Mouse (Mus musculus): Measurements from ENCODE around the gene Ttc9b.

- TF ChIP-seq CTCF (IDR thresholded peaks at IDR 0.05; ENCODE audit: extremely low read depth, insufficient read length, insufficient replicate concordance, low read depth, low read length) (no peak), POLR2A (IDR thresholded peaks at IDR 0.05; ENCODE audit: low read depth, low read length) (no peak)
Observed at GRCm38 (mm10) chr7:27673064-27673574, 19.4 kb downstream of the Ttc9b start.

Measured in small intestine, adult 2 months (tissue).